Mouse (Mus musculus) kidney, embryonic 14.5 days (tissue): Measurements from ENCODE around the gene Gclm. TPM values are rescaled to one million over a fixed set of nuclear protein-coding genes. Genes with fewer than 3 reads are reported as not detected.
A peak's percentile ranks its signal among the peaks of the same experiment; 100 is the strongest.
"Not testable (repeated sequence)": the region's sequence is repeated elsewhere in the genome, so short reads cannot be mapped to it uniquely, and the experiment has no call there.

Experiments used
- ATAC-seq: fragments of 200-750 bp; cut with Nextera tagmentation; 2 replicates; pipeline ENCODE4 v1.8.0; 2017; ENCODE audit warnings: moderate number of reproducible peaks, mild to moderate bottlenecking, moderate TSS enrichment, moderate library complexity; ENCODE audit not compliant: low FRiP score, low TSS enrichment
- H3K27ac ChIP-seq: fragments of 300-500 bp; sonication (generic); 2 replicates; pipeline ENCODE4 v1.5.1; 2014; ENCODE audit warnings: low read depth, mild to moderate bottlenecking, low read length, moderate library complexity, mixed read lengths
- H3K27me3 ChIP-seq: fragments of 300-500 bp; sonication (generic); 2 replicates; pipeline ENCODE4 v1.6.1; 2014; ENCODE audit warnings: mild to moderate bottlenecking, low read length; ENCODE audit not compliant: control insufficient read depth, insufficient read depth
- H3K36me3 ChIP-seq: fragments of 300-500 bp; sonication (generic); 2 replicates; pipeline ENCODE4 v1.6.1; 2014; ENCODE audit warnings: low read length, mixed read lengths; ENCODE audit not compliant: control insufficient read depth, insufficient read depth
- H3K4me1 ChIP-seq: fragments of 300-500 bp; sonication (generic); 2 replicates; pipeline ENCODE4 v1.6.1; 2014; ENCODE audit warnings: low read length, mixed read lengths; ENCODE audit not compliant: control insufficient read depth, insufficient read depth
- H3K4me2 ChIP-seq: fragments of 300-500 bp; sonication (generic); replicated peaks from 2 replicates; pipeline ENCODE4 v1.6.1; 2014; ENCODE audit warnings: low read depth, mild to moderate bottlenecking, low read length
- H3K4me3 ChIP-seq: fragments of 300-500 bp; sonication (generic); 2 replicates; pipeline ENCODE4 v1.5.1; 2014; ENCODE audit warnings: mild to moderate bottlenecking, low read length
- H3K9ac ChIP-seq: fragments of 300-500 bp; sonication (generic); 2 replicates; pipeline ENCODE4 v1.6.1; 2014; ENCODE audit warnings: low read depth, mild to moderate bottlenecking, low read length, moderate library complexity
- H3K9me3 ChIP-seq: fragments of 300-500 bp; sonication (generic); 2 replicates; pipeline ENCODE4 v1.6.1; 2016; ENCODE audit warnings: low read length; ENCODE audit not compliant: control insufficient read depth
- WGBS: fragments of 180-500 bp; shearing (Covaris S2); extraction: QIAGEN DNeasy Blood & Tissue Kit; methylation state at CpG from one replicate; pipeline ENCODE4 v1.1.7; 2014; 5-methylcytosine and 5-hydroxymethylcytosine counted together
- polyA plus RNA-seq: library from polyadenylated mRNA; unstranded; fragments of >200 nt; fragmentation: Nextera tagmentation; extraction: Ambion mirVana; gene quantifications from 2 replicates; pipeline ENCODE4 v1.2.1, GENCODE M21; 2014

Gclm gene
- polyA plus RNA-seq, 1 experiment from 2014 or later, result 76.2 TPM

GRCm38 (mm10) chr3:122274241-122275024 is 29.1 kb downstream of the Gclm start, which contains the start of gene Dnttip2:
TSS of gene Dnttip2 (plus strand) at chr3:122274388.
- Histone ChIP-seq H3K4me3 (peak within 1 kb of the TSS; percentile 99), H3K27me3 (no peaks in the 10 kb centered on the region), H3K9ac (peak within 1 kb of the TSS; percentile 89), H3K27ac (peak within 1 kb of the TSS; percentile 53), H3K36me3 (peaks cover 44% of the 10 kb centered on the region), H3K4me2 (peak within 1 kb of the TSS; percentile 72), H3K4me1 (peaks cover 20% of the 10 kb centered on the region; the same call in 1 of the 2 replicates), H3K9me3 (no peaks in the 10 kb centered on the region)
- under 1% methylated on average over 57 of the region's 57 CpGs for WGBS
- peak; percentile 97 for ATAC-seq

GRCm38 (mm10) chr3:122275111-122275510 is 29.8 kb downstream of the Gclm start:
- H3K9ac ChIP-seq, result peak overlapping the region; percentile 89; the same call in 1 of the 2 replicates
- peak overlapping the region; percentile 72 for H3K4me2 ChIP-seq
- H3K27ac ChIP-seq, result no peak overlapping the region
- no peaks in the 10 kb centered on the region for H3K9me3 ChIP-seq
- peaks cover 50% of the 10 kb centered on the region for H3K36me3 ChIP-seq
- H3K4me1 ChIP-seq, result peaks cover 20% of the 10 kb centered on the region; the same call in 1 of the 2 replicates
- 78% methylated on average over 10 of the region's 10 CpGs for WGBS
- H3K27me3 ChIP-seq, result no peaks in the 10 kb centered on the region
- H3K4me3 ChIP-seq, result peak overlapping the region; percentile 99
- ATAC-seq, result no peak

GRCm38 (mm10) chr3:122287195-122287594 is 41.8 kb downstream of the Gclm start:
- WGBS, result 68% methylated on average over 5 of the region's 5 CpGs
- ATAC-seq, result no peak

GRCm38 (mm10) chr3:122288613-122289195 is 43.3 kb downstream of the Gclm start:
- Histone ChIP-seq H3K9me3 (no peaks in the 10 kb centered on the region), H3K36me3 (peaks cover 19% of the 10 kb centered on the region), H3K4me3 (no peak overlapping the region), H3K9ac (no peak overlapping the region), H3K27me3 (no peaks in the 10 kb centered on the region), H3K27ac (no peak overlapping the region), H3K4me2 (no peak overlapping the region), H3K4me1 (no peaks in the 10 kb centered on the region)
- 78% methylated on average over 5 of the region's 5 CpGs for WGBS
- ATAC-seq, result no peak

More at GRCm38 (mm10) chr3:122287195-122287594, 41.8 kb downstream of the Gclm start:
- Histone ChIP-seq H3K27ac (no peak overlapping the region), H3K9ac (no peak overlapping the region), H3K4me2 (no peak overlapping the region), H3K27me3 (no peaks in the 10 kb centered on the region), H3K36me3 (peaks cover 33% of the 10 kb centered on the region), H3K4me1 (no peaks in the 10 kb centered on the region), H3K4me3 (no peak overlapping the region), H3K9me3 (no peaks in the 10 kb centered on the region)

GRCm38 (mm10) chr3:122289344-122289743 is 44.0 kb downstream of the Gclm start:
- H3K4me1 ChIP-seq, H3K27me3 ChIP-seq, H3K4me2 ChIP-seq, H3K27ac ChIP-seq, H3K9ac ChIP-seq, ATAC-seq, H3K9me3 ChIP-seq, H3K4me3 ChIP-seq: not testable (repeated sequence)
- peaks cover 13% of the 10 kb centered on the region for H3K36me3 ChIP-seq
- whole genome bisulfite sequencing, result 68% methylated on average over 3 of the region's 4 CpGs

GRCm38 (mm10) chr3:122290696-122291095 is 45.3 kb downstream of the Gclm start:
- 0 out of 2 replicates have a peak, but pooled peaks cover 4% of the 10 kb centered on the region for H3K4me1 ChIP-seq
- H3K9ac ChIP-seq, result no peak overlapping the region
- no peaks in the 10 kb centered on the region for H3K27me3 ChIP-seq
- peaks cover 1% of the 10 kb centered on the region; the same call in 1 of the 2 replicates for H3K36me3 ChIP-seq
- no peak overlapping the region for H3K27ac ChIP-seq
- H3K4me2 ChIP-seq, result no peak overlapping the region
- no peak overlapping the region for H3K4me3 ChIP-seq
- no peak for ATAC-seq
- 85% methylated on average over 7 of the region's 7 CpGs for WGBS
- H3K9me3 ChIP-seq, result no peaks in the 10 kb centered on the region

- H3K4me3 ChIP-seq, result no peak overlapping the region
- WGBS, result 56% methylated on average over 12 of the region's 12 CpGs
- no peak overlapping the region; the same call in 1 of the 2 replicates for H3K27ac ChIP-seq
- peak overlapping the region; percentile 88; the same call in 1 of the 2 replicates for H3K9ac ChIP-seq
- no peaks in the 10 kb centered on the region for H3K9me3 ChIP-seq
- 0 out of 2 replicates have a peak, but pooled peaks cover 4% of the 10 kb centered on the region for H3K4me1 ChIP-seq
- H3K4me2 ChIP-seq, result peak overlapping the region; percentile 72
- no peak for ATAC-seq
- H3K27me3 ChIP-seq, result no peaks in the 10 kb centered on the region
- H3K36me3 ChIP-seq, result no peaks in the 10 kb centered on the region
Observed at GRCm38 (mm10) chr3:122291828-122292227, 46.5 kb downstream of the Gclm start.

GRCm38 (mm10) chr3:122292300-122293222 is 47.2 kb downstream of the Gclm start:
- peak overlapping the region; percentile 87 for H3K4me3 ChIP-seq
- peak overlapping the region; percentile 96 for H3K27ac ChIP-seq
- no peaks in the 10 kb centered on the region for H3K27me3 ChIP-seq
- H3K9me3 ChIP-seq, result no peaks in the 10 kb centered on the region
- ATAC-seq, result peak; percentile 81
- H3K4me1 ChIP-seq, result 0 out of 2 replicates have a peak, but pooled peaks cover 4% of the 10 kb centered on the region
- no peaks in the 10 kb centered on the region for H3K36me3 ChIP-seq
- WGBS, result 6% methylated on average over 53 of the region's 54 CpGs
- H3K4me2 ChIP-seq, result peak overlapping the region; percentile 72
- H3K9ac ChIP-seq, result peak overlapping the region; percentile 88
